Mouse (Mus musculus): Measurements from ENCODE around the gene Wnt5b. TPM values are rescaled to one million over a fixed set of nuclear protein-coding genes. Genes with fewer than 3 reads are reported as not detected.

Gene Wnt5b
- 3.1 and 3.5 TPM in 2 replicates for polyA plus RNA-seq (2012; rRNA removed)

GRCm38 (mm10) chr6:119543803-119544517, at the start of gene Wnt5b:
Gene Wnt5b, minus strand, starts transcription at chr6:119544347.
- TF ChIP-seq POLR2A (IDR thresholded peaks at IDR 0.05; ENCODE audit: borderline replicate concordance, extremely low read depth, insufficient read depth, insufficient read length, poor library complexity, severe bottlenecking) (no peak), CTCF (IDR thresholded peaks at IDR 0.05; ENCODE audit: borderline replicate concordance, extremely low read depth, insufficient read depth, insufficient read length) (no peak)
- DNase-seq (ENCODE audit: low read depth) = peak; percentile 18

GRCm38 (mm10) chr6:119590872-119591271, 46.7 kb upstream of the Wnt5b start:
- DNase-seq (ENCODE audit: low read depth) = no peak

GRCm38 (mm10) chr6:119587897-119588296, 43.8 kb upstream of the Wnt5b start:
- TF ChIP-seq CTCF (IDR thresholded peaks at IDR 0.05; ENCODE audit: borderline replicate concordance, extremely low read depth, insufficient read depth, insufficient read length) = no peak
- no peak for TF ChIP-seq POLR2A (IDR thresholded peaks at IDR 0.05; ENCODE audit: borderline replicate concordance, extremely low read depth, insufficient read depth, insufficient read length, poor library complexity, severe bottlenecking)
- no peak for DNase-seq (ENCODE audit: low read depth)

More at GRCm38 (mm10) chr6:119590872-119591271, 46.7 kb upstream of the Wnt5b start:
- no peak for TF ChIP-seq POLR2A (IDR thresholded peaks at IDR 0.05; ENCODE audit: borderline replicate concordance, extremely low read depth, insufficient read depth, insufficient read length, poor library complexity, severe bottlenecking)
- TF ChIP-seq CTCF (IDR thresholded peaks at IDR 0.05; ENCODE audit: borderline replicate concordance, extremely low read depth, insufficient read depth, insufficient read length) = no peak

DNA sequence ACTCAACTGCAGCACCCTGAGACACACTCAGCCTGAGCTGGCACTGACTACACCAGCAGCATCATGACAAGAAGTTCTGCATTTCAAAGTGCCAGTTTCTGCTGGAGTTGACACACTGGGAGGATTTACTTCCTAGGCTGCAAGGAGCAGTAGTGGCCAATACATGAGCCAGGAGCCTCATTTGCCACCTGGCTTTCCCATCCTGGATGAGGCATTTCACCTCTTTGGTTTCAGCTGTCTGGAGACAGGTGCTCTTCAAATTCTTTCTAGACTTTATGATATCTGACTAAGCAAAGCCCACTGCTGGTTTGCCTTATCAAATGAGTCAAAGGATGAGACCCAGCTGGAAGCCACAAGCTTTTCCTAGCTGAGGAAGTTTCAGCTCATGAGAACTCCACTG, 43.3 kb upstream of the Wnt5b start:
- DNase-seq (ENCODE audit: low read depth) = no peak
- TF ChIP-seq CTCF (IDR thresholded peaks at IDR 0.05; ENCODE audit: borderline replicate concordance, extremely low read depth, insufficient read depth, insufficient read length) (no peak), POLR2A (IDR thresholded peaks at IDR 0.05; ENCODE audit: borderline replicate concordance, extremely low read depth, insufficient read depth, insufficient read length, poor library complexity, severe bottlenecking) (no peak)

DNA sequence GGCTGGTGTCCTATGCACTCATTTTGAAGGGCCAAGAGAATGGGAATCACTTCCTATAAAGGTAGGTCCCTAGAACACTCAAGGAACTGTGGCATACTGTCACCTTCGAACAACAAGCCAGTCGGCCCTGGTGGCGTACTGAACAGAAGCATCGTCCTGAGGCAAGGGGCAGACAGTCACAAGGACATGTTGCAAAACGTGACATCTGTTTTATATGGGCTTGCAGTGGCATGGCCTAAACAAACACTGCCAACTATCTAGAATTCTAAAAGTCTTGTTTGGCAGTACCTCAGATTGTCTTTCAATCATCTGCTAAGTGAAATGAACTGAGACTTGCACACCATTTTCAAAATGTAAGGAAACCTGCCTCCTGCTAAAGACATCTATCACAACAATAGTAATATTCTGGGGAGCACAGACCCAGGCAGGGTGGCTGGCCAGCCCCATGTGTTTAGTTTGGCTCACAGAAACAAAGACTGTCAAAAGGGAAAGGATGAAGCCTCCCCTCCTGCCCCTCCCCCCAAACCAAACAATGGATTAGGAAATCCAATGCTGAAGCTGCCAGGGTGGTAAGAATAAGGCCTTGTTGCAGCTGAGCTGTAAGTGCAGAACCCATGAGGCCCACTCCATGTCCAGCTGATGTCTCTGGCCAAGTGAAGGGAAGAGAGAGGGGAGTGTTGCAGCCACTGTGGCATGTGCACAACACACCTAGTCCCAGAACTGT, 41.7 kb upstream of the Wnt5b start:
- TF ChIP-seq POLR2A (IDR thresholded peaks at IDR 0.05; ENCODE audit: borderline replicate concordance, extremely low read depth, insufficient read depth, insufficient read length, poor library complexity, severe bottlenecking) (no peak), CTCF (IDR thresholded peaks at IDR 0.05; ENCODE audit: borderline replicate concordance, extremely low read depth, insufficient read depth, insufficient read length) (no peak)
- peak; percentile 66 for DNase-seq (ENCODE audit: low read depth)

GRCm38 (mm10) chr6:119584061-119584460, 39.9 kb upstream of the Wnt5b start:
- no peak for DNase-seq (ENCODE audit: low read depth)
- TF ChIP-seq POLR2A (IDR thresholded peaks at IDR 0.05; ENCODE audit: borderline replicate concordance, extremely low read depth, insufficient read depth, insufficient read length, poor library complexity, severe bottlenecking) (no peak), CTCF (IDR thresholded peaks at IDR 0.05; ENCODE audit: borderline replicate concordance, extremely low read depth, insufficient read depth, insufficient read length) (no peak)

DNA sequence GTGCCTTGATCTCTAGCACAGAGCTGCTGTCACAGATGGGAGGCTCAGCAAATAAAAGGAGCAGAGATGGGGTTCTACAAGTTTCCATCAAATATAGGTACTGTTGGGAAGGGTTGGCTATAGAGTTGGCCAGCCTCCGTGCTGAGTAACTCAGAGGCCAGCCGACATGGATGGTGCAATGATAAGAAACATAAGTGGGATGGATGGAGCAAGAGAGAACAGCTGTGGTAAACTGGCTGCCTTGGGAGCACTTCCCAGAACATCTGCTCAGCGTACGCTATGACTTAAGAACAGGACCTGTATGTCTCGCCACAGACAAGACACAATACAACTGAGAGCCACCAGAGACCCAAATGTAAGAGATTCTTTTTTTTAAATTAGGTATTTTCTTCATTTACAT, 39.0 kb upstream of the Wnt5b start:
- DNase-seq (ENCODE audit: low read depth) = no peak
- no peak for TF ChIP-seq POLR2A (IDR thresholded peaks at IDR 0.05; ENCODE audit: borderline replicate concordance, extremely low read depth, insufficient read depth, insufficient read length, poor library complexity, severe bottlenecking)
- TF ChIP-seq CTCF (IDR thresholded peaks at IDR 0.05; ENCODE audit: borderline replicate concordance, extremely low read depth, insufficient read depth, insufficient read length) = no peak

- no peak for DNase-seq (ENCODE audit: low read depth)
- TF ChIP-seq POLR2A (IDR thresholded peaks at IDR 0.05; ENCODE audit: borderline replicate concordance, extremely low read depth, insufficient read depth, insufficient read length, poor library complexity, severe bottlenecking) (no peak), CTCF (IDR thresholded peaks at IDR 0.05; ENCODE audit: borderline replicate concordance, extremely low read depth, insufficient read depth, insufficient read length) (no peak)
These were observed 32.6 kb upstream of the Wnt5b start for GRCm38 (mm10) chr6:119576706-119577105.

DNA sequence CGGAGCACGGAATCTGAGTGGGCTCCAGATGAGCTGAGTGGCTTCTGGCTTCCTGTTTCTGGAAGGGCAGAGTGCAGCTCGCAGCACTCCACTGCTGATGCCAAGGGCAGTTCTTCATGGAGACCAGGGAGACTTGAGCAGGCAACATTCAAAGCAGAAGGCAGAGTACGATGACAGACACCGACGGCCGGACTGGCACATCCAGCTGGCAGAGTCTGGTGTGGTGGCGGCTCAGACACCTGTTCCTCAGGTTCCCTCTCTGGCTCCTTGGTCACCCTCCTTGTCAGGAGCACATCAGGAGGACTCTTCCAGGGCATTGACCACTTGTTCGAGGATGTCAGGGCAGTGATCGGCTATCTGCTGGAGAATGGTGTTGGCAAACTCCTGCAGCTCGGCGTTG, 31.2 kb upstream of the Wnt5b start:
- TF ChIP-seq CTCF (IDR thresholded peaks at IDR 0.05; ENCODE audit: borderline replicate concordance, extremely low read depth, insufficient read depth, insufficient read length) = no peak
- no peak for TF ChIP-seq POLR2A (IDR thresholded peaks at IDR 0.05; ENCODE audit: borderline replicate concordance, extremely low read depth, insufficient read depth, insufficient read length, poor library complexity, severe bottlenecking)

GRCm38 (mm10) chr6:119572296-119572695, 28.1 kb upstream of the Wnt5b start:
- no peak for DNase-seq (ENCODE audit: low read depth)
- TF ChIP-seq CTCF (IDR thresholded peaks at IDR 0.05; ENCODE audit: borderline replicate concordance, extremely low read depth, insufficient read depth, insufficient read length) (no peak), POLR2A (IDR thresholded peaks at IDR 0.05; ENCODE audit: borderline replicate concordance, extremely low read depth, insufficient read depth, insufficient read length, poor library complexity, severe bottlenecking) (no peak)

More for the DNA sequence above, 31.2 kb upstream of the Wnt5b start:
- no peak for DNase-seq (ENCODE audit: low read depth)

DNA sequence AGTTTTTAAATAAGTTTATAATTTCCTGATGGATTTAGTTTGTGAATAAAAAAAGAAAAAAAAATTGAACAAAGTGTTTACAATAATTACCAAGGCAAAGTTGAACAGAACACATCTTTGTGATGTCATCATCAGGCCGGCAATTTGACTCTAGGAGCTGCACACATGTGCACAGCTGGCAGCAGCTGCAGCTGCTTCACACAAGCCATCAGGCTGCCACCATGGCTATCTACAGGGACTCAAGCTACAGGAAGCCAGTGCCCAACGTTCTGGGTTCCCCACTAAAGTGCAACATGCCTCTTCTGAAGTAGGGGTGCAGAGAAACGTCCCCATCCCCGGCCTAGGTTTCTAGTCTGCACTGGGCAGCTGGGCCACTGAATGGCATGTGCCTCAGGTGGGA, 26.6 kb upstream of the Wnt5b start:
- TF ChIP-seq CTCF (IDR thresholded peaks at IDR 0.05; ENCODE audit: borderline replicate concordance, extremely low read depth, insufficient read depth, insufficient read length) (no peak), POLR2A (IDR thresholded peaks at IDR 0.05; ENCODE audit: borderline replicate concordance, extremely low read depth, insufficient read depth, insufficient read length, poor library complexity, severe bottlenecking) (no peak)

More for the DNA sequence above, 26.6 kb upstream of the Wnt5b start:
- no peak for DNase-seq (ENCODE audit: low read depth)

Data from brain, embryonic 14.5 days (tissue).